Mouse (Mus musculus) cerebellum, adult 9-10 months (tissue): ENCODE measurements at regions not wholly inside any gene's neighbourhood (a gene's known extent, or its start where the extent isn't known, plus 50 kb on each side); places are given as distances from the start of the nearest gene placed in this dataset.

Experiments
- DNase-seq: peaks from one replicate; pipeline ENCODE4 v3.0.0; 2022

- DNase-seq = no peak
Measured at GRCm38 (mm10) chr9:33826116-33826515, 659.6 kb upstream of the Kirrel3 start.

GRCm38 (mm10) chr9:33827409-33827808 lies 658.3 kb upstream of the Kirrel3 start:
- DNase-seq = no peak

- DNase-seq = no peak
Measured at GRCm38 (mm10) chr9:33837666-33838380, 647.9 kb upstream of the Kirrel3 start.

GRCm38 (mm10) chr9:33849623-33850022 lies 636.1 kb upstream of the Kirrel3 start:
- DNase-seq = no peak

- DNase-seq = no peak
Measured at GRCm38 (mm10) chr9:33850024-33850423, 635.7 kb upstream of the Kirrel3 start.

- DNase-seq = no peak
Measured at GRCm38 (mm10) chr9:33850993-33851392, 634.7 kb upstream of the Kirrel3 start.

- DNase-seq = no peak
Measured at GRCm38 (mm10) chr9:33856169-33856568, 629.5 kb upstream of the Kirrel3 start.

GRCm38 (mm10) chr9:33858511-33858910 lies 627.2 kb upstream of the Kirrel3 start:
- no peak for DNase-seq

- DNase-seq = no peak
Measured at GRCm38 (mm10) chr9:33868666-33869065, 617.0 kb upstream of the Kirrel3 start.

- no peak for DNase-seq
Measured at GRCm38 (mm10) chr9:33887279-33887678, 598.4 kb upstream of the Kirrel3 start.

GRCm38 (mm10) chr9:33892001-33892400 lies 593.7 kb upstream of the Kirrel3 start:
- no peak for DNase-seq

GRCm38 (mm10) chr9:33901313-33902076 lies 584.2 kb upstream of the Kirrel3 start:
- peak; percentile 14 for DNase-seq

- DNase-seq = no peak
Measured at GRCm38 (mm10) chr9:33903991-33904570, 581.6 kb upstream of the Kirrel3 start.

GRCm38 (mm10) chr9:33914919-33915318 lies 570.8 kb upstream of the Kirrel3 start:
- no peak for DNase-seq

- no peak for DNase-seq
Measured at GRCm38 (mm10) chr9:33915349-33916056, 570.2 kb upstream of the Kirrel3 start.

GRCm38 (mm10) chr9:33930286-33930685 lies 555.4 kb upstream of the Kirrel3 start:
- no peak for DNase-seq

- no peak for DNase-seq
Measured at GRCm38 (mm10) chr9:33934071-33934470, 551.6 kb upstream of the Kirrel3 start.

- DNase-seq = no peak
Measured at GRCm38 (mm10) chr9:33954319-33954718, 531.4 kb upstream of the Kirrel3 start.
